Mouse (Mus musculus) adipose tissue, adult 10 weeks (tissue): ENCODE measurements around the gene Gm8882. TPM values are rescaled to one million over a fixed set of nuclear protein-coding genes. Genes with fewer than 3 reads are reported as not detected.

Source experiments
- polyA plus RNA-seq: library from polyadenylated mRNA; stranded (reverse); fragments of 350-450 nt; fragmentation: Illumina TruSeq; extraction: RNeasy Lipid Tissue Mini Kit (QIAGEN cat#74804); gene quantifications from one replicate; pipeline ENCODE4 v1.2.3, GENCODE M21; 2014; ENCODE audit warnings: low read depth, low replicate concordance

The Gm8882 gene
- polyA plus RNA-seq = not detected

GRCm38 (mm10) chr6:132364034-132364433 is at the start of gene Gm8882:
Gene Gm8882, minus strand, starts transcription at chr6:132364134.

DNA sequence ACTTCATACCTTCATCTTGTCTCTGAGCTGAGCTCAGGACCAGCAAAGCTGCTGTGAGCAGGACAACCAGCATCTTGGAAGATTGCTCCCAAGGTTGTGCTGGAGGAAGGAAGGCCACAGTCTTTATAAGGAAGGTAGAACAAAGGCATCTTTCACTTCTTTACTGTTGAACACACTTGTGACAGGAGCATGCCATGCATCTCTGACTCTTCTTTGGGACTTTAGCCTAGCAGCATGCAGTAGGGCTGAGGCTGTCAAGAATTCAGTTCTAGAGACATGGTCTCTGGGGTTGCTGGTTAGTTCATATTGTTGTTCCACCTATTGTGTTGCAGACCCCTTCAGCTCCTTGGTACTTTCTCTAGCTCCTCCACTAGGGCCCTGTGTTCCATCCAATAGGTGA is 49.3 kb downstream of the Gm8882 start, which contains the start of gene Prpmp5:
Gene Prpmp5 (minus strand): TSS at position 101 of the 400 bp plus-strand sequence.

Other genes starting within 250 kb of the Gm8882 start
- not detected for gene Prb1, start 153.6 kb downstream of the Gm8882 start, polyA plus RNA-seq
- not detected for gene Prpmp5, start 49.4 kb downstream of the Gm8882 start, polyA plus RNA-seq
- gene Prh1, start 205.7 kb upstream of the Gm8882 start, polyA plus RNA-seq = not detected
- gene Prp2, start 231.8 kb upstream of the Gm8882 start, polyA plus RNA-seq = not detected